In genomic region chr13:52562166-52562571, GRCm38 (mm10) we compare ENCODE assay signal across 14 mouse cellular contexts. TPM values are rescaled to one million over a fixed set of nuclear protein-coding genes. Genes with fewer than 3 reads are reported as not detected.
DNase-seq lines count a peak whose midpoint lies in the region; ATAC-seq and TF ChIP-seq lines count a peak whose summit lies in the region.
"Had no signal": no experiment of that assay in that cellular context is flagged by ENCODE, and none has a peak within 500 bp of the region (broad histone marks: within the 10 kb centered on the region; RNA-seq: fewer than 3 reads in every experiment).

No protein-coding gene starts in this region.

- WGBS in midbrain, embryonic 13.5 days, result 6% methylated on average over 4 of the region's 4 CpGs
- 37% methylated on average over 4 of the region's 4 CpGs for WGBS in midbrain, embryonic 10.5 days
- 5% methylated on average over 4 of the region's 4 CpGs for WGBS in forebrain, postnatal 0 days

- peaks cover 29% of the 10 kb centered on the region for H3K4me1 ChIP-seq in midbrain, embryonic 13.5 days (replicated peaks)
- peaks cover 18% of the 10 kb centered on the region for H3K4me1 ChIP-seq in midbrain, embryonic 10.5 days
- H3K4me1 ChIP-seq in forebrain, postnatal 0 days (ENCODE audit: insufficient read depth), result peaks cover 14% of the 10 kb centered on the region; the same call in 1 of the 2 replicates
- H3K4me1 ChIP-seq: lung, embryonic 15.5 days; stomach, embryonic 15.5 days had no signal

- no peak overlapping the region for H3K4me3 ChIP-seq in midbrain, embryonic 13.5 days (replicated peaks)
- no peak overlapping the region for H3K4me3 ChIP-seq in midbrain, embryonic 10.5 days
- H3K4me3 ChIP-seq in forebrain, postnatal 0 days (ENCODE audit: low read depth, low read length), result no peak overlapping the region
- H3K4me3 ChIP-seq: limb, embryonic 15.5 days; lung, embryonic 15.5 days; stomach, embryonic 15.5 days had no signal

- no peak overlapping the region for H3K4me2 ChIP-seq in midbrain, embryonic 13.5 days (replicated peaks)
- H3K4me2 ChIP-seq in forebrain, postnatal 0 days (ENCODE audit: low read depth), result no peak overlapping the region
- H3K4me2 ChIP-seq: limb, embryonic 15.5 days; lung, embryonic 15.5 days; stomach, embryonic 15.5 days had no signal

- H3K9me3 ChIP-seq in midbrain, embryonic 13.5 days, result no peaks in the 10 kb centered on the region
- H3K9me3 ChIP-seq in midbrain, embryonic 10.5 days (replicated peaks), result no peaks in the 10 kb centered on the region
- no peaks in the 10 kb centered on the region for H3K9me3 ChIP-seq in forebrain, postnatal 0 days (ENCODE audit: low read length)
- H3K9me3 ChIP-seq: limb, embryonic 15.5 days; lung, embryonic 15.5 days; stomach, embryonic 15.5 days had no signal

- peak; percentile 82; the same call in 1 of the 2 replicates for ATAC-seq in midbrain, embryonic 13.5 days
- peak; percentile 89 for ATAC-seq in forebrain, postnatal 0 days
- ATAC-seq in neutrophil, adult 5-6 weeks (ENCODE audit: extremely low read depth, insufficient number of reproducible peaks, low FRiP score, poor library complexity, severe bottlenecking), result peak; percentile 39; the same call in 1 of the 2 replicates

- peaks cover 27% of the 10 kb centered on the region for H3K27me3 ChIP-seq in midbrain, embryonic 13.5 days
- no peaks in the 10 kb centered on the region for H3K27me3 ChIP-seq in midbrain, embryonic 10.5 days (ENCODE audit: low read depth, poor library complexity, severe bottlenecking)
- H3K27me3 ChIP-seq in forebrain, postnatal 0 days (ENCODE audit: insufficient read depth, low read length), result no peaks in the 10 kb centered on the region
- H3K27me3 ChIP-seq: limb, embryonic 15.5 days; lung, embryonic 15.5 days; stomach, embryonic 15.5 days had no signal

- DNase-seq in midbrain, embryonic 10.5 days (ENCODE audit: low spot score), result no peak
- DNase-seq in R1 (ENCODE audit: low read depth, low spot score) (peak; percentile 97), liver (no peak)
- peak; percentile 54 for DNase-seq in forebrain, postnatal 0 days
- DNase-seq in ovary, postnatal 10 days (ENCODE audit: low spot score), result no peak
- no peak for DNase-seq in T-cell, adult 2 months (ENCODE audit: low spot score)
- DNase-seq: cerebellum, postnatal 25 days; gastrocnemius, postnatal 14 days; right cerebral cortex, adult 18-20 months had no signal

- TF ChIP-seq CTCF in forebrain, postnatal 0 days (IDR thresholded peaks at IDR 0.05; ENCODE audit: low read depth), result no peak

- H3K36me3 ChIP-seq in midbrain, embryonic 13.5 days, result no peaks in the 10 kb centered on the region
- H3K36me3 ChIP-seq in midbrain, embryonic 10.5 days, result no peaks in the 10 kb centered on the region
- H3K36me3 ChIP-seq in forebrain, postnatal 0 days (ENCODE audit: insufficient read depth), result no peaks in the 10 kb centered on the region
- H3K36me3 ChIP-seq: limb, embryonic 15.5 days; lung, embryonic 15.5 days; stomach, embryonic 15.5 days had no signal

- no peak overlapping the region for H3K9ac ChIP-seq in midbrain, embryonic 13.5 days (replicated peaks)
- no peak overlapping the region for H3K9ac ChIP-seq in forebrain, postnatal 0 days
- H3K9ac ChIP-seq: limb, embryonic 15.5 days; lung, embryonic 15.5 days; stomach, embryonic 15.5 days had no signal

- 0 out of 2 replicates have a peak overlapping the region, but pooled peaks have one; percentile 27 for H3K27ac ChIP-seq in midbrain, embryonic 13.5 days
- no peak overlapping the region for H3K27ac ChIP-seq in midbrain, embryonic 10.5 days (replicated peaks)
- H3K27ac ChIP-seq in forebrain, postnatal 0 days (ENCODE audit: low read depth, low read length), result no peak overlapping the region; the same call in 1 of the 2 replicates
- H3K27ac ChIP-seq: limb, embryonic 15.5 days; lung, embryonic 15.5 days; stomach, embryonic 15.5 days had no signal

RNA-seq across cellular contexts. Expression of gene Syk, which starts 20.8 kb away (rescaled TPM):
- polyA plus RNA-seq in midbrain, embryonic 13.5 days (2015; fragmentation: Nextera tagmentation; extraction: Ambion mirVana), result 1.1 and 1.5 TPM in 2 replicates
- 2.3 and 3.0 TPM in 2 replicates for polyA plus RNA-seq in midbrain, embryonic 10.5 days (2016; fragmentation: Nextera tagmentation; extraction: Ambion mirVana)
- total RNA-seq in forebrain, postnatal 0 days (2014; rRNA removed), result 2.6 and 4.5 TPM in 2 replicates
- 0.88 and 1.6 TPM in 2 replicates for polyA plus RNA-seq in forebrain, postnatal 0 days (2015; fragmentation: Nextera tagmentation; extraction: Ambion mirVana)
- total RNA-seq in neutrophil, adult 5-6 weeks (2017), result 778 and 787 TPM in 2 replicates

RNA-seq across cellular contexts. Expression of gene Diras2, which starts 31.1 kb away (rescaled TPM):
- 1.6 and 1.8 TPM in 2 replicates for polyA plus RNA-seq in midbrain, embryonic 13.5 days (2015; fragmentation: Nextera tagmentation; extraction: Ambion mirVana)
- polyA plus RNA-seq in midbrain, embryonic 10.5 days (2016; fragmentation: Nextera tagmentation; extraction: Ambion mirVana), result 0.04 and 0.09 TPM in 2 replicates
- total RNA-seq in forebrain, postnatal 0 days (2014; rRNA removed), result 41.5 and 47.6 TPM in 2 replicates
- polyA plus RNA-seq in forebrain, postnatal 0 days (2015; fragmentation: Nextera tagmentation; extraction: Ambion mirVana), result 4.8 and 6.3 TPM in 2 replicates
- total RNA-seq in neutrophil, adult 5-6 weeks (2017), result 4.3 and 4.9 TPM in 2 replicates

Comparison
In these comparisons a context has a peak if more than half of its experiments do, and no peak if none do; other contexts are left out.
1. ATAC-seq: peak in every context shown above with its lines; median percentile 89 in forebrain, postnatal 0 days; 82 in midbrain, embryonic 13.5 days; 39 in neutrophil, adult 5-6 weeks.
2. DNase-seq: peak in R1 (single experiment) and forebrain, postnatal 0 days (single experiment); none in midbrain, embryonic 10.5 days (single experiment), ovary, postnatal 10 days (single experiment), liver (single experiment) and T-cell, adult 2 months (single experiment).